Mouse (Mus musculus) ES-Bruce4 (cell line): ENCODE results near the gene Nr6a1.

Source experiments
- CTCF ChIP-seq: IDR thresholded peaks from one replicate; pipeline ENCODE4 v1.8.1; 2011; ENCODE audit warnings: low read depth, low read length
- POLR2A ChIP-seq: IDR thresholded peaks from one replicate; pipeline ENCODE4 v1.8.1; 2011; ENCODE audit warnings: low read length; ENCODE audit not compliant: insufficient read depth

GRCm38 (mm10) chr2:38902866-38903265 is 24.6 kb downstream of the Nr6a1 start:
- TF ChIP-seq POLR2A (no peak), CTCF (no peak)
